Mouse (Mus musculus): ENCODE measurements around the gene Gdf15.

- TF ChIP-seq POLR2A (IDR thresholded peaks at IDR 0.05; ENCODE audit: low read depth, low read length) (no peak), CTCF (IDR thresholded peaks at IDR 0.05; ENCODE audit: extremely low read depth, insufficient read depth, insufficient read length, insufficient replicate concordance) (no peak)
Measured at GRCm38 (mm10) chr8:70628986-70629490, 3.2 kb downstream of the Gdf15 start.

All from spleen, adult 2 months (tissue).